Mouse (Mus musculus) CD4-positive, CD25-positive, alpha-beta regulatory T cell, adult 9 weeks (primary cell): ENCODE data around the gene Olfr1326-ps1. TPM values are rescaled to one million over a fixed set of nuclear protein-coding genes. Genes with fewer than 3 reads are reported as not detected.

Source experiments
- polyA plus RNA-seq: library from polyadenylated mRNA; unstranded; fragments of 100-300 nt; shearing (Covaris generic); gene quantifications from one replicate; pipeline ENCODE4 v1.2.1, GENCODE M21; 2017

The Olfr1326-ps1 gene
- not detected for polyA plus RNA-seq

DNA sequence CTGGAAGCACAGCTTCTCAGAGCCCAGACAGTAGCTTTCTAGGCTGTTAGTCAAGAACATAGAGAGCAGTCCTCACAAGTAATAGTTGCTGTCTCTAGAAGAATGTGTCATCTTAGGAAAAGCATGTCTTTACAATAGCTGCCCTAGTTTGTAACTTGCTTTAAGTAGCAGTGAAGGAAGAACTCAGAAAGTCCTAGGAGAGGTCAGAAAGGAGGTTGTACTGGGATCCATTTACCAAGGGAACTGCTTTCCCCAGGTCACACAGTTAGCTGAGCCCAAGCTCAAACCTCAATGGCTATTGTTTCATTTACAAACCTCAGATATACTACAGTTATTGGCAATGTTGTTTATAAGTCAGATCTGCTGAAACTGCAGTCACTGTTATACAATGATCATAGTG lies at the start of gene Olfr1326-ps1:
TSS of gene Olfr1326-ps1 (minus strand) at position 101 of the 400 bp plus-strand sequence.

DNA sequence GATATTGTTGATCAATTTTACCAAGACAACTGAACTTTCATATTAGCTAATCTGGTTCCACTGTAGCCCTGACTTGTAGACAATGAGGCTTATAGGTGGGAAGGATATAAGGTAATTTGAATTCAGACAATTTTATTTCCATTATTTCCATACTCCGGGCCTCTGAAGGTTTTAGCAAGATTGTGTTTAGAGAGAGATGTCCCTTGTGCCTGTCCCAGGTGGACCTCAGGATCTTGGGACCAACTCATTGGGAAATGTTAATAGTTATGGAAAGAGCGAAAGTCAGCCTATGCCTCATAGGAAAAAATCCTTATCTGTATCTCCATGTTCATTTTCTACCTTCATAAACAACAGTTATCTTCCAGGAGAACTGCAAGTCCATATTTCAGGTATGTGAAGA lies 17.7 kb upstream of the Olfr1326-ps1 start, which contains the start of gene Olfr1325:
TSS of gene Olfr1325 (plus strand) at position 301 of the 400 bp plus-strand sequence.

Other genes with a start within 250 kb of the Olfr1326-ps1 start
- gene Plxna3, start 245.8 kb downstream of the Olfr1326-ps1 start, polyA plus RNA-seq, result 5.7 TPM
- 71.9 TPM for gene Lage3, start 221.3 kb downstream of the Olfr1326-ps1 start, polyA plus RNA-seq
- gene Ubl4a, start 201.7 kb downstream of the Olfr1326-ps1 start, polyA plus RNA-seq, result 75.1 TPM
- gene Slc10a3, start 201.5 kb downstream of the Olfr1326-ps1 start, polyA plus RNA-seq, result 45.3 TPM
- gene Fam3a, start 181.6 kb downstream of the Olfr1326-ps1 start, polyA plus RNA-seq, result 44.4 TPM
- gene Ikbkg, start 181.6 kb downstream of the Olfr1326-ps1 start, polyA plus RNA-seq, result 57.9 TPM
- 64.6 TPM for gene G6pdx, start 145.7 kb downstream of the Olfr1326-ps1 start, polyA plus RNA-seq
- not detected for gene Gm6880, start 93.5 kb downstream of the Olfr1326-ps1 start, polyA plus RNA-seq
- not detected for gene Olfr1325, start 17.8 kb upstream of the Olfr1326-ps1 start, polyA plus RNA-seq
- gene Gm5640, start 70.7 kb upstream of the Olfr1326-ps1 start, polyA plus RNA-seq, result not detected
- not detected for gene Gm6890, start 166.0 kb upstream of the Olfr1326-ps1 start, polyA plus RNA-seq